Mouse (Mus musculus) kidney, adult 18-20 months (tissue): ENCODE measurements around the gene Pnpla2.
A peak's percentile ranks its signal among the peaks of the same experiment; 100 is the strongest.
"Not testable (repeated sequence)": the region's sequence is repeated elsewhere in the genome, so short reads cannot be mapped to it uniquely, and the experiment has no call there.

Source experiments
- DNase-seq: peaks from one replicate; pipeline ENCODE4 v3.0.0; 2021

Pnpla2 gene

GRCm38 (mm10) chr7:141454967-141455551 is at the start of gene Pnpla2:
TSS of gene Pnpla2 (plus strand) at chr7:141455198.
- peak; percentile 98 for DNase-seq

GRCm38 (mm10) chr7:141405466-141405865 is 49.5 kb upstream of the Pnpla2 start:
- no peak for DNase-seq

GRCm38 (mm10) chr7:141407670-141408069 is 47.3 kb upstream of the Pnpla2 start:
- DNase-seq, result not testable (repeated sequence)

GRCm38 (mm10) chr7:141408833-141409232 is 46.2 kb upstream of the Pnpla2 start:
- peak; percentile 89 for DNase-seq

- no peak for DNase-seq
These were observed 44.4 kb upstream of the Pnpla2 start for GRCm38 (mm10) chr7:141410631-141411030.

- DNase-seq, result no peak
These were observed 43.3 kb upstream of the Pnpla2 start for GRCm38 (mm10) chr7:141411667-141412066.

GRCm38 (mm10) chr7:141413331-141413730 is 41.7 kb upstream of the Pnpla2 start:
- DNase-seq, result no peak

- DNase-seq, result peak; percentile 98
These were observed 41.0 kb upstream of the Pnpla2 start, which contains the start of gene Gatd1 for GRCm38 (mm10) chr7:141413809-141414584. TSS of gene Gatd1 (minus strand) at chr7:141414136.

GRCm38 (mm10) chr7:141416144-141416841 is 38.7 kb upstream of the Pnpla2 start:
- no peak for DNase-seq

GRCm38 (mm10) chr7:141417731-141418681 is 37.0 kb upstream of the Pnpla2 start:
- no peak for DNase-seq

GRCm38 (mm10) chr7:141418970-141419369 is 36.0 kb upstream of the Pnpla2 start:
- peak; percentile 45 for DNase-seq

- DNase-seq, result no peak
These were observed 34.8 kb upstream of the Pnpla2 start for GRCm38 (mm10) chr7:141420030-141420702.

- DNase-seq, result no peak
These were observed 31.2 kb upstream of the Pnpla2 start for GRCm38 (mm10) chr7:141423811-141424210.

GRCm38 (mm10) chr7:141426948-141427730 is 27.9 kb upstream of the Pnpla2 start:
- DNase-seq, result no peak

- no peak for DNase-seq
These were observed 26.3 kb upstream of the Pnpla2 start for GRCm38 (mm10) chr7:141428701-141429100.

- DNase-seq, result peak; percentile 43
These were observed 25.7 kb upstream of the Pnpla2 start, which contains the start of gene Cend1 for GRCm38 (mm10) chr7:141429310-141429709. TSS of gene Cend1 (minus strand) at chr7:141429491.

GRCm38 (mm10) chr7:141429840-141430584 is 25.0 kb upstream of the Pnpla2 start:
- no peak for DNase-seq

- no peak for DNase-seq
These were observed 24.3 kb upstream of the Pnpla2 start for GRCm38 (mm10) chr7:141430585-141431240.

- DNase-seq, result no peak
These were observed 23.4 kb upstream of the Pnpla2 start for GRCm38 (mm10) chr7:141431434-141432185.
